Mouse (Mus musculus) liver, postnatal 0 days (tissue): ENCODE results near the gene Hoxb5.

Experiments
- CTCF ChIP-seq: sonication (generic); IDR thresholded peaks from 2 replicates; pipeline ENCODE4 v1.5.1; 2016; ENCODE audit warnings: antibody characterized with exemption, low read depth
- EP300 ChIP-seq: IDR thresholded peaks from 2 replicates; pipeline ENCODE4 v1.6.1; 2016; ENCODE audit warnings: antibody characterized with exemption, low read depth, mild to moderate bottlenecking

GRCm38 (mm10) chr11:96285771-96286738 lies 17.1 kb upstream of the Hoxb5 start, which contains the start of gene Hoxb7:
- TF ChIP-seq CTCF = no peak
- TF ChIP-seq EP300 = no peak
